Mouse (Mus musculus) stomach, embryonic 16.5 days (tissue): ENCODE data around the gene Rhbdl3. TPM values are rescaled to one million over a fixed set of nuclear protein-coding genes. Genes with fewer than 3 reads are reported as not detected.

ENCODE experiments used
- ATAC-seq: fragments of 200-750 bp; cut with Nextera tagmentation; 2 replicates; pipeline ENCODE4 v1.8.0; 2017; ENCODE audit warnings: moderate number of reproducible peaks, moderate TSS enrichment; ENCODE audit not compliant: insufficient read depth, low FRiP score
- H3K27ac ChIP-seq: fragments of 300-500 bp; sonication (generic); 2 replicates; pipeline ENCODE4 v1.5.1; 2014; ENCODE audit warnings: low read length
- H3K27me3 ChIP-seq: fragments of 300-500 bp; sonication (generic); 2 replicates; pipeline ENCODE4 v1.6.1; 2014; ENCODE audit warnings: low read length, control low read depth, mixed read lengths; ENCODE audit not compliant: control insufficient read depth, insufficient read depth
- H3K36me3 ChIP-seq: fragments of 300-500 bp; sonication (generic); 2 replicates; pipeline ENCODE4 v1.6.1; 2014; ENCODE audit warnings: low read length; ENCODE audit not compliant: control insufficient read depth, insufficient read depth
- H3K4me1 ChIP-seq: fragments of 300-500 bp; sonication (generic); 2 replicates; pipeline ENCODE4 v1.6.1; 2014; ENCODE audit warnings: low read length, control low read depth, mixed read lengths; ENCODE audit not compliant: control insufficient read depth, insufficient read depth
- H3K4me2 ChIP-seq: fragments of 300-500 bp; sonication (generic); 2 replicates; pipeline ENCODE4 v1.6.1; 2014; ENCODE audit warnings: low read depth, low read length, mixed read lengths
- H3K4me3 ChIP-seq: fragments of 300-500 bp; sonication (generic); replicated peaks from 2 replicates; pipeline ENCODE4 v1.5.1; 2014; ENCODE audit warnings: mild to moderate bottlenecking, low read length
- H3K9ac ChIP-seq: fragments of 300-500 bp; sonication (generic); 2 replicates; pipeline ENCODE4 v1.6.1; 2014; ENCODE audit warnings: low read length
- H3K9me3 ChIP-seq: fragments of 300-500 bp; sonication (generic); replicated peaks from 2 replicates; pipeline ENCODE4 v1.6.1; 2016; ENCODE audit warnings: low read length, control low read depth; ENCODE audit not compliant: control insufficient read depth
- WGBS: fragments of 180-500 bp; shearing (Covaris S2); extraction: QIAGEN DNeasy Blood & Tissue Kit; methylation state at CpG from one replicate; pipeline ENCODE4 v1.1.7; 2014; 5-methylcytosine and 5-hydroxymethylcytosine counted together
- polyA plus RNA-seq: library from polyadenylated mRNA; unstranded; fragments of >200 nt; fragmentation: Nextera tagmentation; extraction: Ambion mirVana; gene quantifications from 2 replicates; pipeline ENCODE4 v1.2.1, GENCODE M21; 2015

Rhbdl3 gene
- polyA plus RNA-seq, 1 experiment from 2014 or later = 3.8 TPM

- no peak overlapping the region for H3K27ac ChIP-seq
- WGBS = 80% methylated on average over 1 of the region's 1 CpGs
- H3K36me3 ChIP-seq = peaks cover 27% of the 10 kb centered on the region
- H3K4me1 ChIP-seq = peaks cover 10% of the 10 kb centered on the region
- no peaks in the 10 kb centered on the region for H3K27me3 ChIP-seq
- H3K9me3 ChIP-seq = no peaks in the 10 kb centered on the region
- no peak overlapping the region for H3K4me3 ChIP-seq
- H3K9ac ChIP-seq = no peak overlapping the region
- ATAC-seq = no peak
- no peak overlapping the region for H3K4me2 ChIP-seq
Observed at GRCm38 (mm10) chr11:80389885-80390284, 89.2 kb downstream of the Rhbdl3 start.

- H3K4me1 ChIP-seq = peaks cover 4% of the 10 kb centered on the region
- no peaks in the 10 kb centered on the region for H3K27me3 ChIP-seq
- no peaks in the 10 kb centered on the region for H3K9me3 ChIP-seq
- no peak overlapping the region for H3K27ac ChIP-seq
- no peak overlapping the region for H3K4me3 ChIP-seq
- no peak overlapping the region for H3K9ac ChIP-seq
- ATAC-seq = no peak
- H3K4me2 ChIP-seq = no peak overlapping the region
- peaks cover 36% of the 10 kb centered on the region for H3K36me3 ChIP-seq
- 87% methylated on average over 2 of the region's 2 CpGs for WGBS
Observed at GRCm38 (mm10) chr11:80391407-80392120, 90.9 kb downstream of the Rhbdl3 start.

- Histone ChIP-seq H3K4me2 (no peak overlapping the region), H3K9me3 (no peaks in the 10 kb centered on the region), H3K27ac (no peak overlapping the region), H3K27me3 (no peaks in the 10 kb centered on the region), H3K4me3 (no peak overlapping the region), H3K9ac (no peak overlapping the region), H3K4me1 (no peaks in the 10 kb centered on the region), H3K36me3 (peaks cover 25% of the 10 kb centered on the region)
- WGBS = 90% methylated on average over 3 of the region's 3 CpGs
- ATAC-seq = no peak
Observed at GRCm38 (mm10) chr11:80395930-80396329, 95.2 kb downstream of the Rhbdl3 start.

GRCm38 (mm10) chr11:80396617-80397016 lies 95.9 kb downstream of the Rhbdl3 start:
- Histone ChIP-seq H3K4me2 (no peak overlapping the region), H3K4me3 (no peak overlapping the region), H3K9me3 (no peaks in the 10 kb centered on the region), H3K9ac (no peak overlapping the region), H3K36me3 (peaks cover 22% of the 10 kb centered on the region), H3K27me3 (no peaks in the 10 kb centered on the region), H3K27ac (no peak overlapping the region), H3K4me1 (no peaks in the 10 kb centered on the region)
- 89% methylated on average over 4 of the region's 4 CpGs for WGBS
- no peak for ATAC-seq

Other genes starting within 250 kb of the Rhbdl3 start
- gene Crlf3, start 219.9 kb upstream of the Rhbdl3 start, polyA plus RNA-seq = 22.4 and 28.7 TPM in 2 replicates
- 6.8 and 9.0 TPM in 2 replicates for gene Atad5, start 211.5 kb upstream of the Rhbdl3 start, polyA plus RNA-seq
- gene Tefm, start 158.7 kb upstream of the Rhbdl3 start, polyA plus RNA-seq = 22.6 and 23.0 TPM in 2 replicates
- gene Adap2, start 146.8 kb upstream of the Rhbdl3 start, polyA plus RNA-seq = 4.4 and 5.6 TPM in 2 replicates
- 11.6 and 13.3 TPM in 2 replicates for gene Rnf135, start 117.1 kb upstream of the Rhbdl3 start, polyA plus RNA-seq
- gene Rhot1, start 91.9 kb upstream of the Rhbdl3 start, polyA plus RNA-seq = 43.8 and 48.3 TPM in 2 replicates
- 14.1 and 17.1 TPM in 2 replicates for gene 5730455P16Rik, start 77.1 kb downstream of the Rhbdl3 start, polyA plus RNA-seq
- gene Zfp207, start 82.4 kb downstream of the Rhbdl3 start, polyA plus RNA-seq = 187 and 192 TPM in 2 replicates
- 267 and 270 TPM in 2 replicates for gene Psmd11, start 127.7 kb downstream of the Rhbdl3 start, polyA plus RNA-seq
- 0.97 and 1.3 TPM in 2 replicates for gene Cdk5r1, start 176.1 kb downstream of the Rhbdl3 start, polyA plus RNA-seq